Mouse (Mus musculus) lung, postnatal 14 days (tissue): ENCODE measurements at regions not wholly inside any gene's neighbourhood (a gene's known extent, or its start where the extent isn't known, plus 50 kb on each side); places are given as distances from the start of the nearest gene placed in this dataset.

Experiments used
- DNase-seq: peaks from one replicate; pipeline ENCODE4 v3.0.0; 2021

DNA sequence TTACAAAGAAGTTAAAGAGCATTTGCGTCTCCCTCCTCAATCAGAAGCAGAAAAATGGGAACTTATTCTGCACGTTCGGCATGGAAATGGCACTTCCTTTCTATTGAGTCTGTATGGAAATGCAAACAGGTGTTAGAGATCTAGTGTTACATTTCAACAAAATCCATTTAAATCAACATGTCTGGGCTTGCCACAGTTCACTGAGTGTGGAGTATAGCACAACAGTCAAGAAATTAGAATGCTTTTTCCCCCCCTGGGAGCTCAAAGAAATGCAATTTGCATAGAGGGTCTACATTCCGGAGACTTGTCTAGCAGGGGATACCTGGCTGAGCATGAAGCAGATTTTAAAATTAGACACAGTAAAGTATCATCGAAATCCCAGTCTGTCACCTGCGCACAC is 308.5 kb upstream of the Smarca2 start:
- no peak for DNase-seq

DNA sequence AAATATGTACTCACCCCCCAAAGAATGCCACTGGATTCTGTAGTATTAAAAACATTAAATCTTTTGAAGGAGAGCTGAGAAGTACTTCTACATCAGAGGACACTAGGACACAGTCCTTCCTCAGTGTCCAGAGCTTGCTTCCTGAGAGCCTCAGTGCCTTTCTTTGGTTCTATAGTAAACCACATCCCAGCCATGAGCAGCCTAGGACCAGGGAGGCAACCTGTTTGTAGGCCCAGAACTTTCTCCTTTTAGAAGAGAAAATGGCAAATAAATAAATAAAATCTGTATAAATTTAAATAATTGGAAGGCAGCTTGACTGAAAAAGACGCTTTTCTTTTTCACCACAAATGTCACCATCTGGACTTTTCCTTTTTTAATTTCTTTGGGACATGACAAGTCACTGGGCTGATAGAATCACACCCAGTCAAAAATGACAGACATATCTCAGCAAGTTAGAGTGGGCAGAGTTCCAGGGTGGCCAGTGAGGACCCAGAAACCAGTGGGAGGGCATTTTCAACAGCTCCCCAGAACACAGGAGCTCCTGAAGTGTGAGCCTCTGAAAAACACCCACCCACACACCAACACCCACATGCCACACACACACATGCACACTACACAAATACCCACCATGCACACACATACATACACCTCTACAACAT is 296.2 kb upstream of the Smarca2 start:
- DNase-seq: no peak

- DNase-seq: no peak
These were observed 285.9 kb upstream of the Smarca2 start for GRCm38 (mm10) chr19:26318977-26319376.

DNA sequence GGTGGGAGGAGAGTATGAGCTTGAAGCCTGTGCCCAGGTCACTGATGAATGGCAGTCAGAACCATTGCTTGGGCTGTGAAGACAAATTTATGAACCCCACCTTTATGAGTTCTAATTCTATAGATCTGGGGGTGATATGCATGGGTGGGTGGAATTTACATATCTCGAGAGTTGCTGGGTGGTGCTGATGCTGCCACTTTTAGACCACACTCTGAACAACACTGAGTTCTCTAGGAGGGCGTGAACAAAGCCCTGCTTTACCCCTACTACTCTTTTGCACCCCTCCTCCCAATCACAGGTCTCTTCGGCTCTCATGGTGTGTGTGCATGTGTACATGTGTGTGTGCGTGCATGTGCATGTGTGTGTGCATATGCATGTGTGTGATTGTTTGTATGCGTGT is 281.2 kb upstream of the Smarca2 start:
- no peak for DNase-seq

DNA sequence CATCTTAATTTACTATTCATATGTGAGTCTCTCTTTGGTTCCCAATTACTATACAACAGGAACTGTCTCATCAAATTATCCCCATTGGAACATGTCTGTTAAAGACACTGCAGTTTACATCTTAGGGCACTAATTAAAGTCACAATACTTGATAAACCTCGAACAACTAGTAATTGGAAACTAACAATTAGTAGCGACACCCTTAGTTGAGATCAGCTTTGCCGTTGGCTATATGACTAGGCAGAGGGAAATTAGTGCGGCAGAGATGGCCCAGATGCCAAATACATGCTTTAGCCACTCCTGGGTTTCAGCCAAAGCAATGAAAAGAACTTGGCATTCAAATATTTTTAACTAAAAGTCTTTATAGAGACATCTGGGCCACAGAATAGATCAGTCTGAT is 265.7 kb upstream of the Smarca2 start:
- DNase-seq: no peak

GRCm38 (mm10) chr19:26340155-26340554 is 264.7 kb upstream of the Smarca2 start:
- no peak for DNase-seq

GRCm38 (mm10) chr19:26355054-26355453 is 249.8 kb upstream of the Smarca2 start:
- DNase-seq: no peak

DNA sequence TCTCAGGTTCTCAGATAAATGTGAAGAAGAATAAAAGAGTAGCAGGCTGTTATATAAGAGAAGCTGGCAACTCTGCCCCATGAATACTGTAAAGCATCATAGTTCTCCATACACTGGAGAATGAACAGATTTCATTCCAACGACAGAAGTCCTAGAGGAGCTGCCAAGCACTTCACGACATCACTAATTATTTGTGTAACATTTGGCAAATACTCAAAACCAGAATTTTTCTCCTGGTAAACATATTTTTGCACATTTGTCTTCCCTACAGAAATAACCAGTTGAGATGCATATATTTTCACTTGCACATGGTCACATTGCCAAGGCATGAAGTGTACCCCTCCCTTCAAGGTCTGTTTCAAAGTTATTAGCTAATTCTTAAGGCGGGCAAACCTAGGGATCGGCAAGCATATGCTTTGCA is 220.9 kb upstream of the Smarca2 start:
- no peak for DNase-seq

GRCm38 (mm10) chr19:26386075-26386474 is 218.8 kb upstream of the Smarca2 start:
- DNase-seq: no peak

- DNase-seq: no peak
These were observed 192.2 kb upstream of the Smarca2 start for GRCm38 (mm10) chr19:26412684-26413083.

DNA sequence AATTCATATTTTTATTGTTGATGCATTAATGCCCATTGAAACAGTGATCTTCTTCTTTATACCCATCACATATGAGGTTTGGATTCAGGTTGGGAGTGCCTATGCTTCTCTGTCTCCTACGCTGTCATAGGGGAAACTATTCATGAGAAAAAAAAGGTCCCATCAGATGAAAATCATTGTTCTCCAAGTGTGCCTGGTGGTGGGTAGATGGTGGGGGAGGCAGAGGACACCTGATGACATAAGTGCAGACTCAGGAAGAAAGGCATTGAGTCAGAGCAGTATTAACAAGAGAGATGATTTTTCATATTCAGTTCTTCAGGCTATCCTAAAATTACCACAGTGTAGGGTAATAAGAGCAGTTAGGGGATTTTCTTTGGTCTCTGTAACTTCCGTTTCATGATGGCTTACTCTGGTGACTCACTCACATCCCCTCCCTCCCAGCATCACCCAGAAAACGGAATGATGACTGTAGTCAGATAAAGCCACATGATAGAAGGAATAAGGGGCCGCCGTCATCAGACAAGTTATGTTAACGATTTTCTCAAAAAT is 190.3 kb upstream of the Smarca2 start:
- no peak for DNase-seq

- DNase-seq: no peak
These were observed 185.1 kb upstream of the Smarca2 start for GRCm38 (mm10) chr19:26419781-26420180.

- DNase-seq: no peak
These were observed 165.7 kb upstream of the Smarca2 start for GRCm38 (mm10) chr19:26439163-26439562.

DNA sequence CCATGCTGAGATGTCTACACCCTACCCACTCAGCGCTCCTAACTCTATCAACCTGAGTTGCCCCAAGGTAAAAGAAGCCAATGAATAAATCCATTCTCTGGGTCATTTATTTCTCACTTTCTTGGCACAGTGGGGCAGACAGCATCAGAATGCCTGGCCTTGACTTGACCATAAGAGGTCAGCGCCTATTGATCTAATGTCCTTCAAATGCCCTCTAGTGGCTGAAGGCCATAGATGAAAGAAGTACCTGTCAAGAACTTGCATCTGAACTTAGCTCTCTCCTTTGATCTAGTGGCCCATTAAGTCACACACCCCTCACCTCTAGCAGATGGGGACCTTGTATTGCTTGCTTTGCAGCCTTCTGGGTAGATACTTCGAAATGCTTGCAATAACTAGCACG is 159.5 kb upstream of the Smarca2 start:
- DNase-seq: peak; percentile 1

DNA sequence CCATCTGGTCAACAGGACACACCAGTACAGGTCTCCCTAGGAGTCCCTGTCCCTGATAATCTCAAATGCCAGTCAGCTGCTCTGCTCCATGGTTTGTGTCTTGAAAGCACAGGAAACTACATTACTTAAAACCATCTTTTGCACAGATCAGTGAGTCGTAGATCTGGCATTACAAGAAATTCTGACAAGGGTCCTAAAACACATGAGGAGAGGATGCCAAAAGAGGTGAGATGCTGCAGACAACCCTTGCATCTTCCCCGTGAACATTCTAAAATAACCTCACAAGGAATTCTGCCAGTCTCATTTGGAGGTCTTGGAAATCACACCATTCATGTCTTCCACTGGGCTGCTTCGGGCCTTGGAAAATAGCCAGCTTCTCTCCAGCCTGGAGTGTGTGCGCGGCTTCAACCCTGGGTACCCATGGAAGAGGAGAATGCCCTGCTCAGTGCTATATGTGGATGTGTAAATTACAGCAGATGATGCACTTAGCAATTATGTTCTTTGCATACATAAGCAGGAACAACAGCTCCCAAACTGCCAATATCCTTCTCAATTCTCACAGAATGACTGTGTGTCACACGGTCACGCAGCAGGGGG is 157.3 kb upstream of the Smarca2 start:
- DNase-seq: no peak

- DNase-seq: no peak
These were observed 143.1 kb upstream of the Smarca2 start for GRCm38 (mm10) chr19:26461712-26462111.

DNA sequence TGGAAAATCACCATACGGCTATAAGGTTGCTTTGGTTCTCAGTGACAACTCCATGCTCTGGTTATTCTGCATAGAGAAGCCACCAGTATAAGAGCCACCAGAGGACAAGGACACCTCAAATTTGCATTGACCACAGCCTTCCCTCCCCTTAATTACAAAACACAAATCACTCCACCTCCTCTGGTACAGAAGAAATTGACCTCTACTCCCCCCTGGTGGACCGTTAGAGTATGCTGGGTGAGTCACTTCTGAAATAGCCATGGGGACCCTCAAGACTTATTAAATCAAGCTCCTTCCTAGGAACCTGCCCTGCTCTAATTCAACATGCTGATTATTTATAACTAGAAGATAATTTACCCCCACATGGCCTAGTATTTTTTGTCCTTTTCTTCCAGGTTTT is 139.6 kb upstream of the Smarca2 start:
- peak; percentile 1 for DNase-seq

GRCm38 (mm10) chr19:26466244-26466643 is 138.6 kb upstream of the Smarca2 start:
- DNase-seq: no peak

GRCm38 (mm10) chr19:26467179-26467651 is 137.6 kb upstream of the Smarca2 start:
- DNase-seq: no peak

- DNase-seq: no peak
These were observed 132.2 kb upstream of the Smarca2 start for GRCm38 (mm10) chr19:26472659-26473058.

GRCm38 (mm10) chr19:26473211-26473610 is 131.6 kb upstream of the Smarca2 start:
- DNase-seq: no peak

GRCm38 (mm10) chr19:26475197-26475596 is 129.7 kb upstream of the Smarca2 start:
- DNase-seq: no peak

DNA sequence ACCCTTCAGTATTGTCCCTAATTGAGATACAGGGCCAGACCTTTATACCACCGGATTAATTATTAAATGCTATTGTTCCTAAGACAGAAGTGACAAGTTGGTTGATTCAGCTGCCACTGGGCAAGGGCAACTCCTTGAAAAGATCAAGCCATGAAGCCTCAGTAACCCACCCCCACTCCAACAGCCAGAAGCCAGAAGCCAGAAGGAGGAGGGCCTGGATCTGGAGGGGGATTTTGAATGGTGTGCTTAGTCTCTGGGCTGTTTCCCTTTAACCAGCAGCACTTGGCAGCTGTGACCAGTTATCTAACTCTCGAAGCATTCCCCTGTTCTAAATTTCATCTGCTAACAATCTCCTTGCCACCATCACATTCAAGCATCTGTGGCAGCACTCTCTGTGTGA is 129.1 kb upstream of the Smarca2 start:
- no peak for DNase-seq

- DNase-seq: no peak
These were observed 126.7 kb upstream of the Smarca2 start for GRCm38 (mm10) chr19:26478055-26478737.
